Mouse (Mus musculus) megakaryocyte, embryonic 14.5 days (primary cell): ENCODE results near the gene Cyfip1.

Experiments
- FLI1 ChIP-seq: IDR thresholded peaks from 2 replicates; pipeline ENCODE4 v1.6.1; 2012; ENCODE audit warnings: low read length, inconsistent platforms, mixed read lengths
- GATA1 ChIP-seq: IDR thresholded peaks from 3 replicates; pipeline ENCODE4 v1.6.1; 2012; ENCODE audit warnings: mixed read lengths, low read length, inconsistent platforms, borderline replicate concordance

- no peak for TF ChIP-seq GATA1
- TF ChIP-seq FLI1, result no peak
These were observed 29.9 kb downstream of the Cyfip1 start for GRCm38 (mm10) chr7:55871476-55871875.
